Mouse (Mus musculus) erythroblast, embryonic 14.5 days (primary cell): ENCODE measurements around the gene Mamstr.

Experiments used
- GATA1 ChIP-seq: IDR thresholded peaks from 2 replicates; pipeline ENCODE4 v1.6.1; 2012; ENCODE audit warnings: low read length, inconsistent platforms, mixed read lengths
- TAL1 ChIP-seq: IDR thresholded peaks from 3 replicates; pipeline ENCODE4 v1.6.1; 2012; ENCODE audit warnings: low read length, inconsistent platforms, mixed read lengths

GRCm38 (mm10) chr7:45689800-45690199 is 50.0 kb downstream of the Mamstr start:
- TF ChIP-seq GATA1 (no peak), TAL1 (no peak)
